Mouse (Mus musculus) liver, adult 2 months (tissue): ENCODE measurements around the gene Ptger1.

Experiments used
- CTCF ChIP-seq: fragments of 200-500 bp; IDR thresholded peaks from 2 replicates; pipeline ENCODE4 v1.5.1; 2011; ENCODE audit warnings: low read depth, low read length, control low read depth
- POLR2A ChIP-seq: fragments of 200-500 bp; IDR thresholded peaks from 2 replicates; pipeline ENCODE4 v1.6.1; 2011; ENCODE audit warnings: low read length, control low read depth; ENCODE audit not compliant: insufficient read depth; ENCODE audit errors: extremely low read depth

- TF ChIP-seq POLR2A (no peak), CTCF (no peak)
Observed at GRCm38 (mm10) chr8:83674497-83674896, 8.0 kb downstream of the Ptger1 start.
